Mouse (Mus musculus): Measurements from ENCODE around the gene Syt2.

Syt2 gene

GRCm38 (mm10) chr1:134749889-134750288, 103.4 kb downstream of the Syt2 start:
- DNase-seq = no peak

GRCm38 (mm10) chr1:134752447-134752846, 106.0 kb downstream of the Syt2 start:
- no peak for DNase-seq

DNA sequence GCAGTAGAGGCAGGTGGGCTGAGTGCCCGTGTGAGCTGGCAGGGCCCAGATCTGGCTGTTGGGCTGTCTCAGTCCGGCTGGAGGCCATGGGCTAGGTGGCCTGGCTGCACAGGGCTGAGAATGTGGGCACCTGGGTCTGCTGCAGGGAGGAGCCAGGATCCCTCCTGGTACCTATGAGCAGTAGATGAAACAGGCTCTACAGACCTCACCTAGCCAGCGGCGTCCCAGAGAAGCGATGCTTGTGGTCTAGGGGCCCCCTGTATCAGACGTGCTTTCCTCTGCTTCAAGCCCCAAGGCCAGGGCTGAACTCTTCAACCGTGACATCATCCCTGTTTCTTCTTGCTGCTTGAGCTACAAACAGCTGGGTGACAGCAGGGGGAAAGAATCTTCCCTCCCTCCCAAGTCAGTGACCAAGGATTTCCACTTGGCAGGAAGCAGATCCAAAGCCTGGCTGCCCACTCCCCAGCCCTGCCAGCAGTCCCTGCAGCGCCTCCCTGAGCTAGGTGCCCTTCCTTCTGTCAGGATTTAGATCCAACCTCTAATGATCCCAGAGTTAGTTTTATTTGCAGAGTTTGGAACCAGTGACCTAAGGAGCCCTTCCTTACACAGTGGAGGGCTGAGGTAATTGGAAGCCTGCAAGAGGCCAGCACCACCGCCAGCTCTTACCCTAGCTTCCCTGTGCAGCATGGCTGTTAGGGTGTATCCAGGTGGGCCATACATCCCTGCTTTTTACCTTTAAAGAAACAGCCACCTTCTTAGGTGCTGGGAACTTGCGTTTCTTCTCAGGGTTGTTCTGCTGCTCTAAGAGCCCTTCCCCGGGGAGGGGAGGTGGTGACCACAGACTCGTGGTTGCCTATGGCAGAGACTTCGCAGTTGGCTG, 107.5 kb downstream of the Syt2 start:
- DNase-seq = no peak

DNA sequence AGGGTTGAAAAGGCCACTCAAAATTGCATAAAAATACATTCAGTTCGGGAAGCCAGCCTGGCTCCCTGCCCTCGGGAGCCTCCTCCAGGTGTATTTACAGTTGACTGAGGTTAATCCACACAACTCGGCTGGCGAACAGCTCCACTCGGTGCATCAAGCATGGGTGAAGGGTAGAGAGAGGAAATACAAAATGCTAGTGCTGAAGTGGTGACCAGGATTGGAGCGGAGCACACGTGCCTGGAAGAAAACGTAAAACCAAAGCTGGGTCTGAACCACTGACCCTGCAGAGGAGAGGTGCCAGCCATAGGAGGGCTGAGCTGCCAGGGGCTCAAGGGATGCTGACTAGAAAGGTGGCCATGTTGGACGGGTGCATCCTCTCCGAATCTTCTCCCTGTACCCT, 108.3 kb downstream of the Syt2 start:
- no peak for DNase-seq

DNA sequence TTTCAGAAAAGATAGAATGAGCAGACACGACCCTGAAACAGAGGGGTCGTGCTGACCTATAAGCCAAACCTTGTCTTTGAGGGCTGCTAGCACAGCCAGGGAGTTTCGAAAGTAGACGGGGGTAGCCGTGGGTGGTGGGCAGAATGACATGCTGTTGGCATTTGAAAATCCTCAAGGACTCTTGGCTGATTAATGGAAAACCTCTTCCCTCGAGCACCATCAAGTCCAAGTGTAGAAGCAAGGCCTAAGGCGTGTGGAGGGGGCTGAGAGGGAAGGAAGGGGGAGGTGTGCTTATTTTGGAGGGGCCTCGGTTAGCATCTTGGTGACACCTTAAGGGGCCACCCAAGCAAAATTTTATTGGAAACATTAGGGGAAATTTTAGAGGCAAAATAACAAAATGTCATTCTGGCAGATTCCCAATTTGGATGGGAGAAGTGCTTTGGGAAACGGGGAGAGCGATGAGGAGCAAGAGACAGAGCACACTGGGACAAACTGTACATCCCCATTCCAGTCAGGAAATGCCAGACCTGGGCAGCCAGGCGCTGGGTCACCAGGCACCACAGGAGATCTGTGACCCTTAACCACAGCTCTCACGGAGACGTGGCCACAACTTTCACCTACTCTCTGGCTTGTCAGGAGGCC, 109.2 kb downstream of the Syt2 start:
- DNase-seq = no peak

DNA sequence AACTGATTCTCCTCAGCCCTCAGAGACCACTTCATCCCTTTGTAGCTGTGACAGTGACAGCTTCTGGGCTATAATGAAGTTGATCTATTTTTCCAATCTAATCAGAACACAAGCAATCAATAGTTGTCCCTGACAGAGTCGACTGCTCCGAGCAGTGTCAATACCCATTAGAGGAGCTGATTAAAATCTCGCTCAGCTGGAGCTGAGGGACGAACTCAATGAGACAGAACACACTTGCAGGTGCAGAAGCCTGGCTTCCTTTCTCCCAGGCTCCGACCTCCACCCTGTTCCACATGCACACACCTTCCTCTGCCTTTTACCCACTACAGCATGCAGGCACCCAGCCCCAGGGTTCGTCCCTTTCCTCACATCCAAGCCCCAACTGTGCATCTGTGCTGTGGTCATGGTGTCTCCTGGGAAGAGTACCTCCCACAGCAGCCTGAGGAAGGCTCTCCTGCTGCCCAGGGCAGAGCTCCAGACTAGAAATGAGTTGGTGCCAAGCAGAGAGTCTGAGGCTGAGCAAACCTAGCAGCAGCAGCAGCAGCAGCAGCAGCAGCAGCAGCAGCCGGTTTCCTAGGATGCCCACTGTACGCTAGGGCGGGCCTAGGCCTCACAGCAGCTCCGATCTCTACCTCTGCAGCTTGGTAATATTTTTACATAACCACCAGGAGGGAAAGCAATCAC, 109.9 kb downstream of the Syt2 start:
- no peak for DNase-seq

GRCm38 (mm10) chr1:134757230-134757629, 110.8 kb downstream of the Syt2 start:
- DNase-seq = no peak

DNA sequence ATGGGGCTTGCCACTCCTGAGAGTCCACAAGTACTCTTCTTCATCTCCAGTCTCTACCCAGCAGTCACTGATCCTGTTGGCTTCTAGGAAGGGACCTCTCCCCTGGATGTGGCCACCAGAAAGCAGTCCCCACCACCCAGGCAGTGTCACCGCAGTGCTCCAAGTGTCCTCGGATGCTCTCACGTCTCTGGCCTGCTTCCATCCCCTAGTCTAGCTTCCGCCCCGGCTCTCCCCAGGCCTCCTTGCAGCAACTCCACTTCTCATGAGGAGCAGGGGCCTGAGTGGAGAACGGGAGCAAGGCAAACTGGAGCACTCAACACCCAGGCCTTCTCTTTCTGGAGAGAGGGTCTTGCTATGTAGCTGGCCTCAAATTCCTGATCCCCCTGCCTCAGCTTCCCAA, 112.7 kb downstream of the Syt2 start:
- DNase-seq = no peak

DNA sequence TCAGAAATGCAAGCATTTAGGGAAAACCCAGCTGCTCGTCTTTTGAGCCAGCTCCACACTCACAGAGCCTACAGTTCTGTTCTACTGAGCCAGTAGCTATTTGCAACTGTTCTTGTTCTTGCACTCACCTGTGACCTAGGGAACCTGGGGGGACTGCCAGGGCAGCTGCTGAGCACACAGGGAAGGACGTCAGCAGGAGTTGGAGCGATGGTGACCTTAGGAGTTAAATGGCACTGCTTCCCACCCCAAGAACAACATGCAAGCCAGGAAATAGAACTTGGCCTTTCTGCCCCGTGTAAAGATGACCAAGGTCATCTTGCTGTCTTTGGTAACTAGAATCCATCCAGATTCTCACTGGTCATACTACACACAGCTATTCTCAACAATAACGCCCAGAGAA, 114.2 kb downstream of the Syt2 start:
- DNase-seq = no peak

DNA sequence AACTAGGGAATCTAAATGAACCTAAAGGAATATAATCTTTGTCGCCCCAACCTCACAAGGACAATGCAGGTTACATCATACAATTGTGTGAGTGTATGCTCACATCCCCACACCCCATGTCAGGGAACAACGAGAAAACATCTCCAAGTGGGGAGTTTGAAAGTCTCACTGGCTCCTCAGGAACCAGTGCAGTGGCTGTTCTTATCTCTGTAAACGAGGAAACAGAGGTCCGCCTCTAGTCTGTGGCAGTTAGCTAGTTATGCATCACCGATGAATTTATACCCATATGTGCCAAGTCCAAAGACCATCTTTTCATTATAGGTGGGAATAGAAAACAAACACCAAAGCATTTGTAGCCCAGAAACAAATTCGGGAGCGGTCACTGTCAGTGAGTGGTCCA, 115.1 kb downstream of the Syt2 start:
- DNase-seq = no peak

DNA sequence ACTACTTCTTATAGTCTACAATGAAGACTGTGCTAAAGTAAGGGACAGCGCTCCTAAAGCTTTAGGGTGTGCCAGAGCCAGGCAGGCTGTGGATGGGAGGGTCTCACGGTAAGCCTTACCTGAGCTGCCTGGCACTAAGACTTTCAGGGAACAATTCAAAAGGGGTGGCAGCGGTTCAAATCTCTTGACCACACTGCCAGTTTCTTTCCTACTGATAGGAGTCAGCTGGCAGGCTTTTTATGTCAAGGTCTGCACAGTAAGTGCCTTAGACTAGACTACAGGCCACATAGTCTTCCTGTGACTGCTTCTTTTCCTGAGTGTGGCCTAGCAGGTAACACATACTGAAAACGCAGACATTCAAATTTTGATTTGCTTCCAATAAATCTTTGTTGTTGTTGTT, 116.8 kb downstream of the Syt2 start:
- no peak for DNase-seq

DNA sequence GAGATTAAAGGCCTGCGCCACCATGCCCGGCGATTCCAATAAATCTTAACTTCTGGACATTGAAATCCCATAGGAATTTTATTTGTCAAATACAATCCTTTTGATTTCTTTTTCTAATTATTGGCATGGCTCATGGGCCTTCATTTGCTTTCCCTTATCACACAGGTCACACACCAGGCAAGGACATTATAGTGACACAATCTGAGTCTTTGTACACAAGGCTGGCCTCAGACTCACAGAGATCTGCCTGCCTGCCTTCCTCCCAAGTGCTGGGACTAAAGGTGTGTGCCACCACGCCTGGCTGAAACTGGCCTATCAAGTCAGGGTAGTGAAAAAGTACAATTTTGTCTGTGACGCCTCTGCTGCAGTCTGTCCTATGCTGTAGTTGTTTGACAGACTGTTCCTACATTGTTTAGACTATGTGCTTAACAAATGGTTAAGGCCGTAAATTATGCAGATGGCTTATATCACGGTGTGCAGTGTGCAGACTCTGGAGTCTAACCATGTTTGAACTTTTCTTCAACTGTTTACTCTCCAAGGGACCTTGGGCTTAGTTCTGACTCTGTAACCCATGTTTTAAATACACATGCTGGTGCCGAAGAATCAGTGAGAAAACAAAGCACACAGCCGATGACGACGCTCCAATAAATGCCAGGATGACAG, 117.4 kb downstream of the Syt2 start:
- no peak for DNase-seq

- DNase-seq = no peak
These were observed 118.5 kb downstream of the Syt2 start for GRCm38 (mm10) chr1:134764831-134765458.

- DNase-seq = no peak
These were observed 120.0 kb downstream of the Syt2 start for GRCm38 (mm10) chr1:134766448-134766847.

GRCm38 (mm10) chr1:134770312-134770711, 123.8 kb downstream of the Syt2 start:
- no peak for DNase-seq

DNA sequence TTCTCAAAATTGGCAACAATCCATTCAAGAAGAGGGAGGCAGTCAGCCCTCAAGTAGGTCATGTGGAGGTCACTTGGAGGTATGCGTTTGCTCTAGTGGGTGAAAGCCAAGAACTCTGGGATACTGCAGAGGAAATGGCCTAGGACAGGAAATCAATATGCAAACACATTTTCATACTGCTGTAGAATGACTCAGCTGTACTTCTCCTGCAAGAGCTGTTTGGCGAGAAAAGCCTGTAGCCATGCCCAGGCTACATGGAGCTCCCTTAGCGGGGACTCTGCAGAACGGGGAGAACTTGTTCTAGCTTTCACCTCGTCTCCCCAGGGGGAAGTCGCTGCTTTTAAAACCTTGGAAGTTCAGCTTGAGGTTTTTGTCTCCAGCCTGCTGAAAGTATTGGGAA, 124.9 kb downstream of the Syt2 start:
- DNase-seq = no peak

DNA sequence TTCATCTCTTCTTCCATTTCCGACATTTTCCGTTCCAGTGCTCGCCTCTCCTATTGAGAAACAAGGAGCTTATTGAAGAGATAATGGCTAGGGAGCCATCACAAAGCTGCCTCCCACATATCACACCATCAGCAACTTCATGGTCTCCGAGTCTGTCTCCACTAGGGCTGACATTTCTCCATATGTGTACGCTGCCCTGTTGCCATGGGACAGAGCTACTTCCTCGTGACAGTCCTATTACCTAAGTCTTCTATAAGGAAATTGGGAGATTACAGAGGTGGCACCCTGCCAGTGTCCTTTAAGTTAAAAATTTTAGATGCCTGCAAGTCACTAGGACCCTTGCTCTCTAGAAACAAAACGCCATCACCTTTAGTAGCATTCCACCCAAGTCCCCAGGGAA, 125.5 kb downstream of the Syt2 start:
- no peak for DNase-seq

DNA sequence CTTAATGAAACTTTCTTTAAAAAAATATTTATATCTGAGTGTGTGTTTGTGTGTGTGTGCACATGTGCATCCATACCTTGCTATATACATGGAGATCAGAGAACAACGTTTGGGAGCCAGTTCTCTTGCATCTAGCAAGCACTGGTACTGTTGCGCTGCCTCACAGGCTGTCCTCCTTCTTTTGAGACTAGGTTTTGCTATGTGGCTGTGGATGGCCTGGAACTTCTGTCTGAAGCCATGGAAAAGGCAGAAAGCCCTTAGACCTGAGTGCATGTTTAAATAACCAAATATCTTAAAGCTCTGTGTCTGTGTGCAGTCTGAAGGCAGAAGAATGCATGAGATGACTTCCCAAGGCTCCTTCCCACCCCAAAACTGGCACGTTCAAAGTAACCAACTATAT, 126.3 kb downstream of the Syt2 start:
- no peak for DNase-seq

DNA sequence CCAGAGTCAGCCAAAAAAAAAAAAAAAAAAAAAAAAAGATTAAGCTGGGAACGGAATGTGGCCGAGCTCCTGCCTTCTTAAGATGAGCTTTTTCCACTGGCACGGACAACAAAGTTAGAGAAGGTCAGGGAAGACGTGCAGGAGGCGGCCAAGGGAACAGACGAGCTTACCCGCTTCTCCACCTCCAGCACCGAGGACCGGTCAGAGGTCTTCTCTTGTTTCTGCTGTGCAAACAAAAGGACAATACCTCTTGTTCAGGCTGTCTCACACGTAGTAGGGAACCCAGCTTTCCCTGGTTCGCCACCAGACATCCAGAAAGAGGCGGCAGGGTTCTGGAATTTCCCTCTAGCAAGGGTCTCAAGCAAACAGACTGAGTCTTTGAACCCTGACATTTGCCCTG, 126.8 kb downstream of the Syt2 start:
- no peak for DNase-seq

- DNase-seq = no peak
These were observed 127.8 kb downstream of the Syt2 start for GRCm38 (mm10) chr1:134774247-134774646.

DNA sequence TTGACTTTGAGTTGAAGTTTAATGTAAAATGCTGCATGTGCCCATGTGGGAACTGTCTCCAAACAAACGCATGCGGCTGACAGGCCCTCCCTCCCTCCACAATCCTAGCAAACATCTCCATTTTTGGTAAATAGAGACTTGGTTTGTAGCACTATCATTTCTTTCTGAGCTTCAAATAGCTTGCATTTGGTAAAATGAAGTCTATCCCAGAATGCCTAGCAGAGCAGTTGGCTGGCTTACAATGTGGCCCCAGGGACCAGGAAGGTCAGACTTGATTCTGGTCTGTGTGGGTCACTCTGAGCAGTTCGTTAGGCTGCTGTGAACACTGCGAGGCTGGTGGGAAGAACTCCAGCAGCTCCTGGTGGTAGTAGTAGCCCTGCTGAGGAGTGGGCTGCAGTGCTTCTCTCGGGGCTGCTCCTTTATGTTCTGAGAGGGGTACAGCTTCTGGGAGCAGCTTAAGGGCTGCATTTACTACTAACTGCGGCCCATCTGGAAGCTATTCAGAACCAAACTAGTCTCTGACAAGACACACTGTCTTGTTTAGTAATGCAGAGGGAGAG, 128.3 kb downstream of the Syt2 start:
- DNase-seq = no peak

- DNase-seq = no peak
These were observed 129.2 kb downstream of the Syt2 start for GRCm38 (mm10) chr1:134775631-134776030.
